Mouse (Mus musculus) spleen, adult 18-20 months (tissue): ENCODE measurements around the gene Kcnh3.
"Not testable (repeated sequence)": the region's sequence is repeated elsewhere in the genome, so short reads cannot be mapped to it uniquely, and the experiment has no call there.

Experiments used
- DNase-seq, 2 experiments: peaks; one replicate each; pipeline ENCODE4 v3.0.0; 2022; ENCODE audit warnings: mixed read lengths in 2 of 2

Kcnh3 gene

DNA sequence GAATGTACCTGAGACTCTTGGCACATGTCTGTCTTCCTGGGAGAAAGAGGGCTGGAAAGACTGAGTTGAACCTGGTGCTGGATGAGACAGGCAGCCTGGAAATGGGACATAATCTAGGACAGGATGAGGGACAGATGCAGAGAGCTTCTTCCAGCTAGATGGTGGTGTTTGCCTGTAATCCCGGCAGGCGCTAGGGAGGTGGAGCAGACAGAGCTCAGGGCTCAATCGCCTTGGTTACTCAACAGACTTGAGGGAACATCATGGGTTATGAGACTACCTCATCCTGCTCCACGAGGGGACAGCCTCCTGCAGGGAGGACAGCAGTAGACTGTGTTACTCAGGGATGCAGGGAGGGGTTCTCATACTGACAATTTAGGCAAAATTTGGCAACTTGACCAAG, 16.6 kb downstream of the Kcnh3 start:
- DNase-seq, result no peak

DNA sequence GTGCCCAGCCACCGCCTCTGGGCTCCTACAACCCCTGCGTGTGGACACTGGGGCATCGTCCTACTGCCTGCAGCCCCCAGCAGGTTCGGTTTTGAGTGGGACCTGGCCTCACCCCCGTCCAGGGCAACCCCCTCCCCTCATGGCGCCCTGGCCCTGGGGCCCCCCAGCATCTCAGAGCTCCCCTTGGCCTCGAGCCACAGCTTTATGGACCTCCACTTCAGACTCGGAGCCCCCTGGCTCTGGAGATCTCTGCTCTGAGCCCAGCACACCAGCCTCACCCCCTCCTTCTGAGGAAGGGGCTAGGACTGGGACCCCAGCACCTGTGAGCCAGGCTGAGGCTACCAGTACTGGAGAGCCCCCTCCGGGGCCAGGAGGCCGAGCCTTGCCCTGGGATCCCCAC, 17.4 kb downstream of the Kcnh3 start:
- no peak for DNase-seq

DNA sequence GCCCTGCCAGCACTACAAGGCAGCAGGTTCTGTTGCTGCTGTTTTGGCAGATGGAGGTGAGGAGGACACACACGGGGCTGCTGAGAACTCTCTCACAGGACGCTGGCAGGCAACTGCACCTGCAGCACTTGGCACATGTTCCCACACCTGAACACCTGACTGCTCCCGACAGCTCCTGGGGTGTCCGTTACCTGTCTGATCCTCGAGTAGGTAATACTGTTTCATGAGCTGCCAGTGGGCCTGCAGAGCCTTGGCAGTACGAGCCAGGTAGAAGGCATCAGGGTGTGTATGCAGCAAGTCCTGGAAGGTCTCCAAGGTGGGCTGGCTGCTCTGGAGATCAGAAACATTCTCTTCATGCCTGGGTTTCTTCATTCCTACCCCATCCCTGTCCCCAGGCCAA, 22.1 kb downstream of the Kcnh3 start:
- DNase-seq, result not testable (repeated sequence)

DNA sequence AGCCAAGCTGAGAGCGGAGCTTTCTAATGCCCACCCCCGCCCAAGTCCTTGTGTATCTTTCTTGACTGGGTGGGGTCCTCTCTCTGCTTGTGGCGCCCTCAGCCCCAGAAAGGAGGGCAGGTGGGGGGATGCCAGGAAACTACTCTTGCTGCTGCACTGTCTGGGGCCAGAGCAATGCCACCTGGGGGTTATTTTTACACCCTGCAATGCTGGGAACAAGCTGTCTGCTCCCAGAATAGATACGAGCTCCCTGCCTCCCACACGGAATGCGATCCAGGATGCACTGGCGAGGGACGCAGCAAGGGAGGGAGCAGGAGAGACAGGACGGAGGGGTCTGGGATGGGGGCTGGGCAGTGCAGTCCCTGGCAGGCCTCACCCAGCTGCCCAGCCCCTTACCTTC, 24.3 kb downstream of the Kcnh3 start:
- no peak for DNase-seq

DNA sequence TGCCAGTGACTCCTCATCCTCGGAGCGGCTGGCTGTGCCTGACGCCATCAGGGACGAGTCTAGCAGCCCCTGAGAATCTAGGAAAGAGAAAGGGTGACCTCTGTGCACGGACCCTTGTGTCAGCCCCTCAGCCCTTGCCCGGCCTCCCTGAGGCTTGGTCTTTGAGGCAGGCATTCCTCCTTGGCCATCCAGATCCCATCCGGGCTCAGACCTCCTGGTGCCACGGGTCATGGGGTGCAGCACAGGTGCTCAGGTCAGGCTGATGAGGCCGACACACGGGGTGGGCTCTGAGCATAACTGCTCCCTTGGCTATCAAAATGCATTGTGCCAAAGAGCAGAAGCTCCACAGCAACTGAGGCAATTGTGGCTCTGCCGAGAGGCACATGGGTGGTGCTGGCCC, 25.3 kb downstream of the Kcnh3 start:
- no peak for DNase-seq

DNA sequence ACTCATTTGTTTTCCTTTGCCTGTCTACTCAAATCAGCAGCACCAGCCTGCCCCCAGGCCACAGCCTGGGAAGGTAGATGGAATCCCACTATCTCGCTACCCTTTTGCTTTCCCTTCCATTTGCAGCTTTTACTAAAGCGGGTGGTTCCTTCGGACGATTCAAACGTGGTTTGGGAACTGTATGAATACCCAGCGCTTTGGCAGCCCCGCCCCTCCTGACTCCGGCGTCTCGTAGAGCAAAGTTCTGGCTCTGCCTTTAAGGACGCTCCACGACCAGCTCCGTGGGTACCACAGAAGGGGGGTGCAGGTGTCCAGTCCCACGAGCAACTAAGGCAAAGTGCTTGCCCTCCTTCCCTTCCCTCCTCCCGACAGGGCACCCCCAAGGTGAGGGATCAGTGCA, 26.4 kb downstream of the Kcnh3 start:
- peak in 1 of 2 experiments; percentile 18 for DNase-seq

DNA sequence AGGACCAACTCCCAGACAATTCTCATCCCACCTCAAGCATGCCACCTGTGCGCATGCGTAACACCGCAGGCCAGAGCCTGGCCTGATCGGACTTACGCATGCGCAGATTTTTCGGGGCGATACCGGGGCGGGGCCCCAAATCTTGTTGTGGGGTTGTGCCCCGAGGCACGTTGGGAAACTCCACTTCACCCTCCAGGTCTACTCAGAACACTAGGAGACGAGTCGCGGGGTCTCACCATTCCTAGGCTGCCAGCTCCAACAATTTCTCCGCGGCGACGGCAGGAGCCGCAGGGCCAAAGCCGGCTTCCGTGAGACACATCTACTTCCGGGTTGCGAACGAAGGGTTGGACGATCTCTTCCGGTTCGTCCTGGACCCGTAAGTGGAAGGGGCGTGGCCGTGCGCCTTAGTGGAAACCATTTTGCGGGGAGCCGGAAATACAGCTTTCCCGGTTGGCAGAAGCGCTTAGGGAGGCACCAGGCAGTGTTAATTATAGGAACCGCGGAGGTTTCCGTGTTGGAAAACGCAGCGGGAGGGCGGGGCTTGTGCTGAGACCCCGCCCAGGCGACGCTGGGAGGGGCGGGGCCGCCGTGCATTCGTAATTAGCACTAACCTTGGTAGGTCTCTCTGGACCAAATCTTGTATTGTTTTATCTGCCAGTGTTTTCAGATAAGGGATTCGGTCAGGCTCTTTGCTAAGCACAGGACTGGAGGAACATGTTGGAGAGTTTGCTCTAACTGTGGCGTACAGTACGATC, 27.1 kb downstream of the Kcnh3 start, which contains the start of gene Mcrs1:
Gene Mcrs1, minus strand, starts transcription at position 336 of the 755 bp plus-strand sequence.
- DNase-seq, result peak; percentile 91 to 92

DNA sequence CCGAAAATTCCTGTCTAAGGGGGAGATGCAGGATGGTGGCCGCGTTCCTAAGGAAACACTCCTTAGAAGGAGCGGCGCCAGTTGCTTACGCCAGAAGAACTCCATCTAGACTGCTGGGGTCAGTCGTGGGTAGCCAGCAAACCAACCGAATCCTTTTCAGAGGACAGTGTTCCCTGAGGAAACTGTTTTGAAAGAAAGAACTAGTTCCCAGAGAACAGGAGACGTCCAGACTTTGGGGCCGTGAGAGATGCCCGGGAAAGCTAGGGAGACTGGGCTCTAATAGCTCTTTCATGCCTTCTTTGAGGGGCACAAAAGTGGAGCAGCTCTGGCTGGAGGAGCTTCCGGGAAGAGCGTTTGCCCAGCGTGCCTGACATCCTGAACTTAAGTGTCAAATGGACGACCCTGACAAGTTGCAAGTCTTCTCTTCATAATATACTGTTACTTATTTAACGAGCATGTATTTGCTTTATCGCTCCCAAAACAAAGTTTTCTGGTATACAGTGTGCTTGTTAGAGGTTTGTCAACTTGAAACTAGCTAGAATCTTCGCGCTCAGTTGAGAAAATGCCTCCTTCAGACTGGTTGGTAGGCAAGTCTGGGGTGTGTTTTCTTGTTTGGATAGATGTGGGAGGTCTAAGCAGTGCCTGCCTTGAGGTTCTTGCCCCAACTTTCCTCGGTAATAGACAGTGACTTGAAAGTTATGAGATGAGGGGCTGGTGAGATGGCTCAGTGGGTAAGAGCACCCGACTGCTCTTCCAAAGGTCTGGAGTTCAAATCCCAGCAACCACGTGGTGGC, 27.9 kb downstream of the Kcnh3 start:
- DNase-seq, result peak in 1 of 2 experiments; percentile 12

DNA sequence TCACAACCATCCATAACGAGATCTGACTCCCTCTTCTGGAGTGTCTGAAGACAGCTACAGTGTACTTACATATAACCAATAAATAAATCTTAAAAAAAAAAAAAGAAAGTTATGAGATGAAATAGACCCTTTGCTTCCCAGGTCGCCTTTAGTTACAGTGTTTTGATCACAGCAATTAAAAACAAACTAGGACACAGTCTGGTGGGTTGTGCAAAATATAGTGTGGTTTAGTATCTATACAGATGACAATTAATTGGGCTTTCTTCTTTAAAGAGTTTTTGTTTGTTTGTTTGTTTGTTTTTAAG, 28.5 kb downstream of the Kcnh3 start:
- DNase-seq, result not testable (repeated sequence)

DNA sequence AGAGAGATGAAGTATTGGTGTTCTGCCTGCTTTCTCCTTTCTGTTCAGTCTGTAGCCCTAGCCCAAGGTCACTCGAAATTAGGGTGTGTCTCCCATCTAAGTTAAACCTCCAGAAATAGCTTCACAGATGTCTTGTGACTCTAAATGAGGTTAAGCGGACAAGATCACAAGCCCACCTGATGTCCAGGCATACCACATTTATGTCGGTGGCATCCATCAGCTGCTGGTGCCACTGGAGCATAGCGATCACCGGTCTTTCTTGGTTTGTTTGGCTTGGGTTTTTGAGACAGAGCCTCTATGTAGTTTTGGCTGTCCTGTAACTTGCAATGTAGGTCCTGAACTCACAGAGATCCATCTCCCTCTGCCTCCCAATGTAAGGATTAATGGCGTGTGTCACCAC, 29.1 kb downstream of the Kcnh3 start:
- no peak for DNase-seq

DNA sequence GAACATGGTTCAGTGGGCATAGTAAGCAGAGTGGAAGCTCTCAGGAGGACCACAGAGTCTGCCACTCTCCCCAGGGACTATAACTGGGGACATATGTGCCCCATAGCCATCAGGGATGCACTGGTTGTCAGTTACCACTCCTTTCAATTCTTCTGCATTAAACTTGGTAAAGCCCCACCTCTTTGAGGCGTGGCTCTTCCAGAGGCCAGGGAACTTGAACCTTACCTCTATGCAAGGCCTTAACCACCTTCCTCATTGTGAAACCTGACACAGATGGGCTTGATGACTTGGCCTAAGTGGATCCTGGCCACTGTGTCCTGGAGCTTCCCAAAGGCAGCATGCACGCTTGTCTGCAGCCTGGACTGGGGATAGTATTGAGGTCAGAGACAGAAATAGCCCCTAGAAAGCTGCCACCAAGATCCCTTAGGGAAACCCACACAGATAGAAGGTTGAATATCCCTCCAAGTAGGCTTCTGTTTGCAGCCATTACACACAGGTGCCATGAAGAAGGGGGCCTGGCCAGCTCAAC, 29.9 kb downstream of the Kcnh3 start:
- DNase-seq, result no peak

DNA sequence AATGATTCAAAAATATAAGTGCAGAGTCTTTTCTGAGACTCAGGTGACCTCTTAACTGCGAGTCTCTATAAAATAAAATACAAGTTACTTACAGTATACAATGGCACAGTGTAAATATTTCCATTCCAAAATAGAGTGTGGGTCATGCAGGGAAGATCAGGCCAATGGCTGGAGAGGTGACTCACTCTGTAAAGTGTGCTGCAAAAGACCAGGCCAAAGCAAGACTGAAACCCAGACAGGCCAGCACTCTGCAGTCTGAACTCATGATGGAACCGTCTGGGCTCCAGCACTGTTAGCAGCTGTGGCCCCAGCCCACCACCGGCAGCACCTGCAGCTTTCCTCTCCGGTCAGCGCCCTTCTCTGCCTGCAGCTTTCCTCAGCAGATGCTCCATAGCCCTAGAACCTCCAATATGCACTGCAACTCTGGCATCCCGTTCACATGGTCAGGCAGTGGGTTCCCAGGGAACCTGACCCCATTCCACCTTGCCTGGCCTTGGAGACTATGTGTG, 30.6 kb downstream of the Kcnh3 start:
- DNase-seq, result no peak

DNA sequence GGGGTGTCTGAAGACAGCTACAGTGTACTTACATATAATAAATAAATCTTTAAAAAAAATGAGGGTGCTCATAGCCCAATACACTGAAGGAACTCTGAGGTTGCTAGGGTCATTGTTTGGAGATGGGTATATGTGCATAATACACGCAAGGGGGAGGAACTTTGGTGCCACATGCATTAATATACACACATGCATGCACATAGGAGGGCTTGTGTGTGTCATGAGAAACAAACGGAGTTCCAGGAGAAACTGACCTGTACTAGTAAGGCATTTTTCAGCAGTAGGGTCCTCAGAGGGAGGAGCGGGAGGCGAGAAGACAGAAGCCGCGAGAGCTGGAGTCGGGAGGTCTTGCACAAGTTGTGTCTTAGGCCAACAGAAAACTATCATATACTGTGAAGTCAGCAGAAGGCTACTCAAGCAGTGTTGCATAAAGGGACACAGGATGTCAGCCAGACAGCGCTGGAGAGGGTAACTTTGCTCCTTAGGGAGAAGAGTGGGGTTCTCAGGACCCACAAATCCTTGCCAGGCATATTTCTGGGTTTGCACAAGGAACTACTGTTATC, 34.6 kb downstream of the Kcnh3 start:
- no peak for DNase-seq

DNA sequence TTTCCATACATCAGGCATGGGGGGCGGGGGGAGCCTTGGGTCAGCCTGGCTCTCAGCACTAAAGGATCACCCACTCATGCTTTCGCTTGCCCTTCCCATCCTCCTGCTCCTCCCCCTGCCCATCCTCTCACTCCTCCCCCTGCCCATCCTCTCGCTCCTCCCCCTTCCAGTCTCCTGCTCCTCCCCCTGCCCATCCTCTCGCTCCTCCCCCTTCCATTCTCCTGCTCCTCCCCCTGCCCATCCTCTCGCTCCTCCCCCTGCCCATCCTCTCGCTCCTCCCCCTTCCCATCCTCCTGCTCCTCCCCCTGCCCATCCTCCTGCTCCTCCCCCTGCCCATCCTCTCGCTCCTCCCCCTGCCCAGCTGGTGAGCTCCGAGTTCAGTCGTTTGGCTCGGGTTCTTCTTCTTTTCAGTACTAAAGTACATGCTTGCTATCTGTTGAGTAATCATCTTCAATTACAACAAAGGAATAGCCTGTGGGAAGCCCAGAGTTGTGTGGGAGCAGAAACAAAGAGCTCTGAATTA, 35.1 kb downstream of the Kcnh3 start:
- DNase-seq, result peak; percentile 61 to 68

DNA sequence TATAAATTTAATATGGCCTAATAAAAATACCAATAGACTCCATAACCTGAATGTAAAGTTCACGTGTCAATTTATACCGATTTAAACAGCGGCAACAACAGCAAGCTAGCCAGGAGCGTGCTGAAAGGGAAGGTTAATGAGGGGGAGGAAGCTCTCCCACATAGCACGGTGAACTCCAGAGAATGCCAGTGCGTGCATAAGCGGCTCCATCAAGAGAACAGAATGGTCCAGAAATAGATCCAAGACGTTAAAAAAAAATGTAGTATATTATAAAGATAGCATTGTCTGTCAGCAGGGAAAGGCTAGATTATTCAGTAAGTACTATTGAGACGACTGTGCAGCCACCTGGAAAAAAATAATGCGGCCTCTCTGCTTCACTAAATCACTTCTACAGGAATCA, 38.0 kb downstream of the Kcnh3 start:
- DNase-seq, result no peak

DNA sequence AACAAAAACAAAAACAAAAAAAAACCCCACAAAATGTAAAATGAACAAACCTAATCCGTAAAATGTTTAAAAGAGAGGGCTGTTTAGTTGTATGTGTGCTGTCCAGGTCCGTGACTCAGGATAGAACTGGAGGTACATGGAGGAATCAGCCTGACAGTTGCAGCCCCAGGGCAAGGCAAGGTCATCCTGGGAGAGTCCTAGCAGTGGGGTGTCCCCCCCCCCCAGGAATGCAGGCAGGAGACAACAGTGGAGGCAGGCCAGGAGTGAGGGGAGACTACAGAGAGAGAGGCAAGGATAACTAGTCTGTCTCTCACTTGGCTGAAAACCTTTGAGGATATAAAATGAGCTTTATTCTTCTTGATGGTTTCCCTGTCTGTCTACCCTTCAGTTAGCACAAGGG, 39.7 kb downstream of the Kcnh3 start:
- DNase-seq, result no peak

DNA sequence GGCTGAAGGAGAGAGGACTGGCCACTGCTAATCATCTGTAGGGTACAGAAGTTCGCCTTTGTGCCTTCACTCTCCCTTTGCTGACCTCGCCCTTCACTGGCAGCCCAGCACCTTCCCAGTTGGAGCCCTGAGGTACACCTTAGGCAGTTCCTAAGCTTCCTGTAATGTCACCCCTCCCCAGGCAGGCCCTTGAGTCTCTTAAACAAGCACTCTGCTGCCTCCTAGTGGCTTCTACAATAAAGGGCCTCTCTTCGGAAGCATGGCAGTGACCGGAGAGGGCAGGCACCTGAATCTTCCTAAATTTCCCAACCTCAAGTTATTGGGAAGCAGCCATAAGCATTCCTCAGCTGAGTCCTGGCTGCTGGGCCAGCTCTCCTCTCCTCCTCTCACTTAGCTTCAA, 41.0 kb downstream of the Kcnh3 start:
- peak in 1 of 2 experiments; percentile 51 for DNase-seq

DNA sequence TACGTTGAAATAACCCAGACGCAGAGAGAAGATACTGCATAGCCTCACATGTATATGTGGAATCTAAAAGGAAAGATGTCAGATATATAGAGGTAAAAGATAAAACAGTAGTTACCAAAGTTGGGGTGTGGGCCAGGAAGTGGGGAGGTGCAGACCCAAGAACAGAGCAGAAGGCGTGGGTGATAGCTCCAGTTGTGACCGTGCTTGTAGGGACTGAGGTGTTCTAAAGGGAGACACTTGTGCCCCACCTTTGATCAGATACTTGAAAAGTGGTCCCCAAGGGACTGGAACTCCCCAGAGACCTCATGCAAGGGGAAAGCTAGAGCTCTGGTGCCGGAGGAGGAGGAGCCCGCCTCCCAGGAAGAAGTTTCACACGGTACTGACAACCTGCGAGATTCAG, 51.4 kb downstream of the Kcnh3 start:
- DNase-seq, result no peak

DNA sequence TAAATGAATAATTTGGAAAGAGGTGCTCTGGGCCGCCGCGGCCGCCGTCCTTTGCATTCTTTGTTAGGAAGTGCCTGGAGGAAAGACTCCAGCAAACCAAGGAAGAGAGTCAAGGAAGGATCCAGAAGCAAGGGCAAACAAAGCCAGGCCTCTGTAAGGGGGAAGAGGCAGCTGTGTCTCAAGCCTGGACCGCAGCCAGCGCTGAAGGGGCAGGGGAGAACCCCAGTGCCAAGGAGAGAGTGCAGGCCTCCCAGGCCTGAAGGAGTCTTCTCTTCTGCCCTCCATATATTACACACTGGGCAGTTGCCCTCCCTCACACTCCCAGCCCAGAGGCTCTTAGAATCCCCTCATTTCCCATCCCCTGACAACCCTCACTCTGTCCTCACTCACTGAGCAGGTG, 53.6 kb downstream of the Kcnh3 start:
- DNase-seq, result no peak

DNA sequence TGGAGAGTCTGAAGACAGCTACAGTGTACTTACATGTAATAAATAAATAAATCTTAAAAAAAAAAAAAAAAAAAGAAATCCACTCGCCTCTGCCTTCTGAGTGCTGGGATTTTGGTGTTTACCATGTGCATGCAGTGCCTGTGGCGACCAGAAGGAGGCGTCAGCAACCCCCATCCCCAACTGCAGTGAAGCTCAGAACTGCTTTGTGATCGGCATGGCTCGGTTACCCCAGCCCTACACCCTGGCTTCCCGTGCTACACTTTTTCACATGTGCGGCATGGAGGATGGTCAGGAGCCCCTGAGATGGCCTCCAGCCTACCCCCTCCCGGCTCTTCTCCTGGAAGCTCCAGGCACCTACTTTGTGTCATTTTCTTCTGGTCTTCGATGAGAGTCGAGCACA, 58.8 kb downstream of the Kcnh3 start:
- no peak for DNase-seq

DNA sequence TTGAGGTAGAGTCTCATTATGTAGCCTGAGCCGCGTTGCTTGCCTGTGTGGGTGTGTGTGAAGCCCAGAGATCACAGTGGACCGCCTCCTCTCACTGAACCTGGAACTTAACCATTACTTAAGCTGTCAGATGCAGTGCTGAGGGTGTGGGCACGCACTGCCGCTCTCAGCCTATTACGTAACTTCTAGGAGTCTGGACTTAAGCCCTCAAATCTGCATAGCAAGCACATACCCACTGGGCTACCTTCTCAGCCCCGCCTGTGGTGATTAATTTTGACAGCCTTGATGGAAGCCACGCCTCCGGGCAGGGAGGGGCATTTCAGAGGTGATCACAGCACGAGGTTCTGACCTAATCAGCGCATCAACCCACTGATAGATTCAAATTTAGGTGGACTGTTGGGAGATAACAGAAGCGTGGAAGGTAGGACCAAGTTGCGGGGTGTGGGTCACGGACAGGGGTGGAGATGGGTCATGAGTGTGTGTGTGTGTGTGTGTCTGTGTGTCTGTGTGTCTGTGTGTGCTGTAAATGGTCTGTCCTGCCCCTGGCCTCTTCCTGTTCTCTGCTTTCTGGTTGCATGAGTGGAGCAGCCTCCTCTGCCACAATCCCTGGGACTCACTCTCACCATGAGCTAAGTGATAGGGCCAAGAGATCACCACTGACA, 60.0 kb downstream of the Kcnh3 start:
- DNase-seq, result no peak

DNA sequence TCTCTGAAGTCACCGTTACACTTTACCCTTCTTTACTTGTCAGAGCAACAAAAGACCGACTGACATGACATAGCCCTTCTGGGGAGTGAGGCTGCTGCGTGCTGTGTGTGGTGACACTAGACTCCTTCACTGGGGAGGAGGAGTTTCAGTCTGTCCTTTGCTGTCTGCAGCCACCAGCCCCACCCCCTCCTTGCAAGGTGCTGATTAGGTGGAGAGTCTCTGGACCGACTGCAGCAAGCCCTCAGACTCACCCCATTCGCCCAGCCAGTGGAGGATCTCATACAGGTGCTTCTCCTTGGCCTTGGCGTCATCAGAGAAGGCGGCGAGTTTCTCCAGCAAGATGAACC, 60.5 kb downstream of the Kcnh3 start:
- no peak for DNase-seq

DNA sequence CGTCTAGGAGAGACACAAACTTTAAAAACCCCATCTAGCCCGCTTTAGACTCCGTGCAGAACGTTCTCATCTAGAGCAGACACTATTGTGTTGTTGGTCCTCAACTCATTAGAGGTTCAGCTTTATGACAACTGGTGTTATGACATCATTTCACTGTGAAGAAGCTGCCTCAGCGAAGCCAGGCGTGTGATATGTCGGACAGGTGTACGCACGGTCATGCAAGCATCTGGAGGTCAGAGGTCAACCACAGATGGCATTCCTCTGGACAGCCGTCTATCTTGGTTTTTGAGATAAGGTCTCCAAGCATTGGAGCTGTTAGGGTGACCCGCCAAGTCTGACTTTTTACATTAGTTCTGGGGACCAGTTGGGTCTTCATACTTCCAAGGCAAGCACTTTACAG, 65.9 kb downstream of the Kcnh3 start:
- no peak for DNase-seq
